Mouse (Mus musculus) activated CD4-positive, CD25-positive, alpha-beta regulatory T cell, adult 9 weeks (primary cell): ENCODE measurements around the gene Bcas2. TPM values are rescaled to one million over a fixed set of nuclear protein-coding genes. Genes with fewer than 3 reads are reported as not detected.

ENCODE experiments used
- polyA plus RNA-seq: library from polyadenylated mRNA; unstranded; fragments of 100-300 nt; shearing (Covaris generic); gene quantifications from one replicate; pipeline ENCODE4 v1.2.1, GENCODE M21; 2017

Bcas2 gene
- polyA plus RNA-seq, result 154 TPM

DNA sequence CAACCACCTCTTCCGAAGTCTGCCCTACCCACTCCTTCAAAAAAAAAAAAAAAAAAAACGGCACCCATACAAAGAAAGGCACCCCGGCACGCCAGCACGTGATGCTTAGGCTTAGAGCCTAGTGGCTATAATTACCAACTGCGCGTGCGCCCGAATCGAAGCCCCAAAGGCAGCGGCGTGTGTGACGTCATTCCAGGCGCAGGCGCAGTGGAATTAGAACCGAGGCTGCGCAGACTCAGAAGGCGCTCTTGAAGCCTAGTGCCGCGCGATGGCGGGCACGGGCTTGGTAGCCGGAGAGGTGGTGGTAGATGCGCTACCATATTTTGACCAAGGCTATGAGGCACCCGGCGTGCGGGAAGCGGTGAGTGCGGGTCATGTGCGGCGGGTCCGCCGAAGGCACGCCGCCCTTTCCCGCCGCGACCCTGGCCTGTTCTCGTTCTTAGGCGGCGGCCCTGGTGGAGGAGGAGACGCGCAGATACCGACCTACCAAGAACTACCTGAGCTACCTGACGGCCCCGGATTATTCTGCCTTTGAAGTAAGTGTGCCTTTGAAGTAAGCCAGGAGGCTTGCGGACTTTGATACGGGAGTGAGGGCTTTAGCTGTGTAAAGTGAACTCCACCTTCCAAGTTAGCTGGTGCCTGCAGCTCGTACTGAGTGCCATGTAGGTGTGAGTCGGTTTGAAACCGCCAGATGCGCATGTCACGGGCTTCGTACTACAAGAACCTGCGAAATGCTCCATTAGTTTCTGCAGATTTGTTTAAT lies at the start of gene Bcas2:
Gene Bcas2 (plus strand): TSS at position 151 of the 763 bp plus-strand sequence.

Other genes starting within 250 kb of the Bcas2 start
- gene Sycp1, start 235.6 kb upstream of the Bcas2 start, polyA plus RNA-seq, result not detected
- gene Nr1h5, start 207.5 kb upstream of the Bcas2 start, polyA plus RNA-seq, result not detected
- 47.9 TPM for gene Sike1, start 175.9 kb upstream of the Bcas2 start, polyA plus RNA-seq
- 335 TPM for gene Csde1, start 151.2 kb upstream of the Bcas2 start, polyA plus RNA-seq
- gene Nras, start 113.4 kb upstream of the Bcas2 start, polyA plus RNA-seq, result 64.9 TPM
- gene Ampd1, start 97.6 kb upstream of the Bcas2 start, polyA plus RNA-seq, result 2.4 TPM
- 1.9 TPM for gene Dennd2c, start 69.1 kb upstream of the Bcas2 start, polyA plus RNA-seq
- gene Trim33, start 107.6 kb downstream of the Bcas2 start, polyA plus RNA-seq, result 20.9 TPM